Mouse (Mus musculus) WW6 (cell line): ENCODE results near the gene Tcf7l1.

Source experiments
- DNase-seq: peaks from one replicate; pipeline ENCODE4 v3.0.0-alpha.2; 2013; ENCODE audit warnings: low read depth, low spot score

Gene Tcf7l1

GRCm38 (mm10) chr6:72787322-72787947, 1.6 kb downstream of the Tcf7l1 start:
- peak; percentile 81 for DNase-seq

- no peak for DNase-seq
Measured at GRCm38 (mm10) chr6:72783780-72784179, 5.3 kb downstream of the Tcf7l1 start.

GRCm38 (mm10) chr6:72778779-72779776, 10.0 kb downstream of the Tcf7l1 start:
- no peak for DNase-seq

- DNase-seq, result no peak
Measured at GRCm38 (mm10) chr6:72777212-72777611, 11.8 kb downstream of the Tcf7l1 start.

- DNase-seq, result no peak
Measured at GRCm38 (mm10) chr6:72774275-72774674, 14.8 kb downstream of the Tcf7l1 start.

GRCm38 (mm10) chr6:72769915-72770776, 18.9 kb downstream of the Tcf7l1 start:
- DNase-seq, result no peak

GRCm38 (mm10) chr6:72769343-72769742, 19.7 kb downstream of the Tcf7l1 start:
- no peak for DNase-seq

GRCm38 (mm10) chr6:72768804-72769203, 20.2 kb downstream of the Tcf7l1 start:
- DNase-seq, result no peak

- DNase-seq, result no peak
Measured at GRCm38 (mm10) chr6:72768097-72768496, 21.0 kb downstream of the Tcf7l1 start.

GRCm38 (mm10) chr6:72763616-72764015, 25.4 kb downstream of the Tcf7l1 start:
- no peak for DNase-seq

GRCm38 (mm10) chr6:72761645-72762044, 27.4 kb downstream of the Tcf7l1 start:
- DNase-seq, result no peak

GRCm38 (mm10) chr6:72758239-72759017, 30.6 kb downstream of the Tcf7l1 start:
- DNase-seq, result no peak

- DNase-seq, result no peak
Measured at GRCm38 (mm10) chr6:72755267-72755889, 33.7 kb downstream of the Tcf7l1 start.

GRCm38 (mm10) chr6:72754215-72754614, 34.8 kb downstream of the Tcf7l1 start:
- DNase-seq, result no peak

- DNase-seq, result no peak
Measured at GRCm38 (mm10) chr6:72753782-72754181, 35.3 kb downstream of the Tcf7l1 start.

- no peak for DNase-seq
Measured at GRCm38 (mm10) chr6:72752824-72753223, 36.2 kb downstream of the Tcf7l1 start.

- no peak for DNase-seq
Measured at GRCm38 (mm10) chr6:72751210-72751609, 37.8 kb downstream of the Tcf7l1 start.

- no peak for DNase-seq
Measured at GRCm38 (mm10) chr6:72748882-72749437, 40.1 kb downstream of the Tcf7l1 start.

GRCm38 (mm10) chr6:72748421-72748820, 40.6 kb downstream of the Tcf7l1 start:
- DNase-seq, result no peak

- DNase-seq, result no peak
Measured at GRCm38 (mm10) chr6:72747814-72748213, 41.2 kb downstream of the Tcf7l1 start.
